Mouse (Mus musculus): Measurements from ENCODE around the gene G3bp2.

Gene G3bp2

GRCm38 (mm10) chr5:92098351-92099109, 15.0 kb upstream of the G3bp2 start:
- no peak for DNase-seq (ENCODE audit: low read depth, low spot score)

GRCm38 (mm10) chr5:92097779-92098178, 14.3 kb upstream of the G3bp2 start:
- DNase-seq (ENCODE audit: low read depth, low spot score): no peak

GRCm38 (mm10) chr5:92096786-92097185, 13.3 kb upstream of the G3bp2 start:
- no peak for DNase-seq (ENCODE audit: low read depth, low spot score)

DNA sequence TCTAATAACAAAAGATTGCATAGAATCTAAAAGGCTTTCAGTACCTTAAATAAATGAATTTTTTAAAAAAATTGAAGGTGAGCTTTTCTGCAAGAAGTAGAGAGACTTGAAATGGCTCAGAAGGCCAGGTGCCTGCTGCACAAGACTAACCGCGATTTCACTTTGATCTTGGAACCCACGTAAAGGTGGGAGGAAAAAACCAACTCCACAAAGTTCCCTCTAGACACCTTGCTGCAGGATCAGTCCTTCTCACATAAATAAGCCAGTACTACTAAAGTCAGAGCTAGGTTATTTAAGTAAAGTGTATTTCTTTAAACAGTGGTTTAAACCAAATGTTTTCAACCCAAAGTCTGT, 10.5 kb upstream of the G3bp2 start:
- no peak for DNase-seq (ENCODE audit: low read depth, low spot score)

DNA sequence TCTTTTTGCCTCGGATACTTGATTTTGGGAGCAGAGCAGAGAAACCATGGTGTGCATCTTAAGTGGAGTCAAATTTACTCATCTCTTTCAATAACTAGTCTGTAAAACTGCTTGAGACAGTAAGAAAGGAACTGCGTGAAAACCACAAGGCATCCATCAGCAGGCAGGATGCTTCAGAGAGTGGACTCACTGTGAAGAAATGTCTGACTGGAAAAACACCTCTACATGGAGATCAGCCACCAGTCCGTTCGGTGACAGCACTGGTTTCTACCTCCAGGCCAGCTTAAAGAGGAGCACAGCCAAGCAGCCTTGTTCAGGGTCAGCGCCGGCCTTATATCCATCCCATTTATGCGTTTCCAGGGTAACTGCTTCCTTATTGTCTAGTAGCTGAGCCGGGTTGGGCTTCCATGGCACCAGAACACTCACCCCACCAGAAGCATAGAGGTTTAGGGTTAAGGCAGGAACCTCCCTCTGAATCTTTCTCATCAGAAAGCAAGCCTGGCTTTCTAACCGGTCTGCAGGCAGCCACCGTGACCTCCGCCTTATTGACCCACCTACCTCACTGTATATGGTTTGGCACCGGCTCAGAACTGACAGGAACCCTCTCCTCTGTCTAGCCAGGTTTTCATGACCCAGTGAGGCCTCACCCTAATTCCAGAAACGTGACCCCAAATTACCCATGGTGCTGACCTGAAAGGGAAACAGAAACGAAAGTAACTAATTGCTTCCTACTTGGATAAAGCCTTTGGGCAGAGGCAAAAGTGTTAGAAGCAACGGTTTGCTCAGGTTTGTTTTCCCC, 9.9 kb upstream of the G3bp2 start:
- no peak for DNase-seq (ENCODE audit: low read depth, low spot score)

- no peak for DNase-seq (ENCODE audit: low read depth, low spot score)
Measured at GRCm38 (mm10) chr5:92087469-92087868, 4.0 kb upstream of the G3bp2 start.

DNA sequence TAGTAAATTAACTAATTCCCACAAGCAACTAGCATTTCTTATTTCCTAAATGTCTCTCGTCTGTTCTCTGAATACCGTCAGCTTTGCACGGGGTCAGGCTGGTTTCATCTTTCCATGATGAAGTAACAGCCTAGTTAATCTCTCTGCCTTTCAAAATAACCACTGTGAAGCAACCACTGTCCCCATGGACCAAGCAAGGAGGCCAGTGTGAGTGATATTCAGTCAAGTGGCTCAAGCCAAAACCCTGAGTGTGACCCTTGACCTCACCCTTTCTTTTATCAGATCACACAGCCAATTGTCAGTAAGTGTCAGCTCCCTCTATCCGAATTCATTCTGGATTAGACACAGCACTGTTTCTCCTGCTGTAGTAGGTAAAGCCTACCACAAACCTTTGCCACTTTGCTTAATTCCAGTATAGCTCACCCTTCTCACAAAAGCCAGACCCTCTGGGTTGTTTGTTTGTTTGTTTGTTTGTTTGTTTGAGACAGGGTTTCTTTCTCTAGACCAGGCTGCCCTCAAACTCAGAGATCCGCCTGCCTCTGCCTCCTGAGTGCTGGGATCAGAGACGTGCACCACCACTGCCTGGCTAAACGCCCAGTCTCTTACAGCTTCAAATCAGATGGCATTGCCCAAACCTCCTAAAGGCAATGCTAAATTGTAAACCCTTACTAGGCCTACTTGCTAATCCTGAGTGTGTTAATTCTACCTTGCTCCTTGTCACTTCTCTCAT, 2.5 kb upstream of the G3bp2 start:
- DNase-seq (ENCODE audit: low read depth, low spot score): no peak

DNA sequence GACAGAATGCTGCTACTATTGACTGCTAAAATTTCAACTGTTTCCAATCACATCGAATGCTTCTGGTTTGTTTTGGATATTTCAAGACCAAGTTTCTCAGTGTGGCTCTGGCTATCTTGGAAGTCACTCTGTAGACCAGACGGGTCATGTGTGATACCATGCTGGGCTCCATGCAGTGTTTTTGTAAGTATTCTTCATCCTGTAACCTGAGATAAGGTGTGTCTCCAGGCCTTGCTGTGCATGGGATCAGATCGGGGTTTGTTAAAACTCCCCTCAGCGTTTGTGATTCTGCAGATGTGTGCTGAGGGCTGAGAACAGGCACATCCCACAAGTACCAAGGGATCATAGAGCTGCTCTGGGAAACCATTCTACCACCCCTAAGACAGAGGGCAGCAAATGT, 1.7 kb upstream of the G3bp2 start:
- peak; percentile 71 for DNase-seq (ENCODE audit: low read depth, low spot score)

DNA sequence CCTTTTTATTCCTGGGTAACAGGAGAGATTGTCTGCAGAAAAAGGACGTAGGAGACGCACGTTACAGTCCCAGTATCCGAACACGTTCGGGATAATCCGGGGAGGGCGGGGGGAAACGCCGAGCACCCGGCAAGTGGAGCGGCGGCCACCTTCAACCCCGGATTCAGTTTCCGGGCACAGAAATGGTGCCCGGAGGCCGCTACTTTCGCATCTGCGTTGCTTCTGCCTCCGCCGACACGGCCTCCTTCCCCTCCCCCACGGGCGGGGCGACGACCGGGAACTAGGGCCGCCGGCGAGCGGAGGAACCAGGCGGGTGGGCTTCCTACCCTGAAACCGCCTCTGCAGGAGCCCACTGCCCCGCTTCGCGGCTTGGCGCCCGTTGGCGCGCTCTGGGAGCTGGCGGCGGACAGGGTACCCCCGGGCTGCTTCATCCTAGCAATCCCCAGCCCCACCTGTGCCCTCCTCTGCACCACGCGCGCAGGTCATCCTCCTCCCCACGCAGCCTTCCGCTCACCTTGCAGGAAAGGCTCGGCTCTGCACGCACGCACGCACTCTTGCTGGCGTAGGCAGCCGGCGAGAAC, 608 bp downstream of the G3bp2 start:
- DNase-seq (ENCODE audit: low read depth, low spot score): peak; percentile 50

GRCm38 (mm10) chr5:92081326-92081725, 2.2 kb downstream of the G3bp2 start:
- DNase-seq (ENCODE audit: low read depth, low spot score): no peak

GRCm38 (mm10) chr5:92080400-92080799, 3.1 kb downstream of the G3bp2 start:
- DNase-seq (ENCODE audit: low read depth, low spot score): no peak

GRCm38 (mm10) chr5:92079304-92079703, 4.2 kb downstream of the G3bp2 start:
- no peak for DNase-seq (ENCODE audit: low read depth, low spot score)

DNA sequence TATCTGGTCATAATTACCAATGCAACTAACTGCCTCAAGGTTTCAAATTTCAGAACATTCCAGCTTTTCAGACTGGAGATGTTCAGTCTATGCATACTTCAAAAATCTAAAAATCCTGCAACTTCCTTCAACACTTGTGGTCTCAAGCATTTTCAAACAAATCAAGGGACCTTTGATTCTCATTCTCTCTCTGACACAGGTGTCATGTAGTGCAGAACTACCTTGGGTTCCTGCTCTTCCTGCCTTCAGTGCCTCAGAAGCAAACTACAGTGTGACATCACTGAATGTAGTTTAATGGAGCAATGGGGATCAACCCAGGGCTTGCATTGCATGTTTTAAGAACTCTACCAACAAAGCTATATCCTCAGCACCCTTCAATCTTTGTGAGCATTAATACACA, 4.8 kb downstream of the G3bp2 start:
- DNase-seq (ENCODE audit: low read depth, low spot score): no peak

GRCm38 (mm10) chr5:92076273-92076672, 7.2 kb downstream of the G3bp2 start:
- no peak for DNase-seq (ENCODE audit: low read depth, low spot score)

GRCm38 (mm10) chr5:92074061-92074460, 9.5 kb downstream of the G3bp2 start:
- peak; percentile 85 for DNase-seq (ENCODE audit: low read depth, low spot score)

DNA sequence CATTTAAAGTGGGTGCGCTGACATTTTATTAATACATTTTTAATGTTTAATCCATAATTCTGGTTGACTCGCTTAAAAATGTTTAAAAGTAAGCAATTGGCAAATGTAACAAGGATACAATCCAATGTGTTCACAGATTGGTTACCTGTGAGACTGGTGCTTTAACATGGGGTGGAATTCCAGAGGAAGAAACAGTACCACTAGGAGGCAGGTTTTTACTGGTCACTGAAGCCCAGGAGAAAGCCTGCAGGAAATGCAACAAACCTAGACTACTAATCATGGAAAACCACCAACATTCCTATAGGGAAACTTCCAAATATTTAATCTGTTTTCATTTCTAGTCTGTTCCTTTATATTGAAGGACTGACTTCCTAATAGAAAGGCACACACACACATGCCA, 20.3 kb downstream of the G3bp2 start:
- peak; percentile 48 for DNase-seq (ENCODE audit: low read depth, low spot score)

DNA sequence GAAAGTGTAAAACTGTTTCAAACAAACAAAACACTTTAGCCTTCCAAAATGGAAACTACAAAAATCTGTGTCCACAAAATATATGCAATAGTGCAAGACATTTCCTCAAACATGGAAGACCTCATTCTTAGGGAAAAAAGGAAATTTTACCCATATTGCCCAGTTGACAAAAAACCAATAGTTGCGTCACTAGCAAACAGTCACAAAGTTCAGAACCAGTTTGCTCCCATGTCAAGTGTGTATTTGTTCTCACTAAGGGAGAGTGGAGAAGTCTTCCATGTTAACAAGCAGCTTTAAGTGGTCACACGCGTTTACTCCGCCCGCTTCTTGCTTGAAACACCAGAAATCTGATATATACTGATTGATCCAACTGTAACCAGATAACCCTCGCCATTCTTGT, 30.7 kb downstream of the G3bp2 start:
- no peak for DNase-seq (ENCODE audit: low read depth, low spot score)

GRCm38 (mm10) chr5:92050419-92050818, 33.1 kb downstream of the G3bp2 start:
- DNase-seq (ENCODE audit: low read depth, low spot score): no peak

DNA sequence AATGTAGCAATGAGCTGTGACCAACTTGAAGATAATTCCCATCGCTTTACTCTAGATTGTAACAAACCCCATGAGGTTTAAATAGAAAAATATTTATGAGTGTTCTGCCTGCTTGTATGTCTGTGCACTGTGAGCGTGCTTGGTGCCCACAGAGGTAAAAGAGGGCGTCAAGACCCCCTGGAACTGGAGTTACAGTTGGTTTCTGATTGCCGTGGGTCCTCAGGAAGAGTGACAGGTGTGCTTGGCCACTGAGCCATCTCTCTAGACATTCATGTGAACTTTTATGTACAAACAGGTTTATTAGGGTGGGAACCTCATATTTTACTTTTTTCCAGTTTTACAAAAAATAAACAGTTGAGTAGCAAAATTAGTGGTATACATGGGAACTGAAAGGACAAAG, 39.7 kb downstream of the G3bp2 start, which contains the start of gene Cdkl2:
TSS of gene Cdkl2 (minus strand) at position 101 of the 400 bp plus-strand sequence.
- DNase-seq (ENCODE audit: low read depth, low spot score): no peak

DNA sequence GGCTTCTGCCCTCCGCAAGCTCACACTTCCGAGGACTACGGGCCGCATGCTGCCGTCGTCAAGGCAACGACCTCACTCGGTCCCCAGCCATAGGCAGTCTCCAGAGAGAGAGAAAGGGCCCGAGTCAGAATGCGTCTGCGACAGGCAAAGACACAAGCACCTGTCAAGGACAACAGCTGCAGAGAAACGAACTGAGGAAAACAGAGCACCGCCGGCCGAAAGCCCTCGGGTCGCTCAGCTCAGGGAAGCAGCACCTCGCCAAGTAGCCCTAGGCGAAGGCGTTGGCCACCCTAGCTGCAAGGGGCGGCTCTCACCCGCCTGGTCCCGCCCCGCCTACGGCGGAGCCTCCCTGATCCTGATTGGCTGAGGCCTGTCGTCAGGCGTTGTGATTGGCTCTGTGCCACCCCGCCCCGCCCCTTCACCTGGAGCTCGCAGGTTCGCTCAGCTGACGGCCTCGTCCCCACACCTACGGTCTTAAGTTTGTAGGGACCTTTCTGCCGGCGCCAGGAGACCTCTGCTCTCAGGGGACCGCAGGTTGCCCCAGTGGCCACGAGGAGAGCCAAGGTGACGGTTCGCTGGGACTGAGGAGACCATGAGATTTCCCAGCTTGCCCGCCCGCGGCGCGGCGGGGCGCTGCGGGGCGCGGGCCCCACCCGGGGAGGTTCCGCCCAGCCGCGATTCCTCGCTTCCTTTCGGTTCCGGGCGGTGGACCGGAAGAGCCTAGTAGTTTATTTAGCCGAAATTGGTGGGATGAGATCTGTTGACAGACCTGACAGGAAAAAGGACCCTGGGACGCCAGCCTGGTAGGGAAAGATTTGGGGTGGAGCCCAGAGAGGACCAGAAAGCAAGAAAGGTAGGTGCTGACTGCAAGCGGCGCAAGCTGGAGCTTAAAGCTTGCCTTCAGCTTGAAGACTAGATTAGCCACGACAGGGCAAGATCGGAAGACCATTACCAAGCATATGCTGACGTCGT, 40.9 kb downstream of the G3bp2 start:
- peak; percentile 98 for DNase-seq (ENCODE audit: low read depth, low spot score)

DNA sequence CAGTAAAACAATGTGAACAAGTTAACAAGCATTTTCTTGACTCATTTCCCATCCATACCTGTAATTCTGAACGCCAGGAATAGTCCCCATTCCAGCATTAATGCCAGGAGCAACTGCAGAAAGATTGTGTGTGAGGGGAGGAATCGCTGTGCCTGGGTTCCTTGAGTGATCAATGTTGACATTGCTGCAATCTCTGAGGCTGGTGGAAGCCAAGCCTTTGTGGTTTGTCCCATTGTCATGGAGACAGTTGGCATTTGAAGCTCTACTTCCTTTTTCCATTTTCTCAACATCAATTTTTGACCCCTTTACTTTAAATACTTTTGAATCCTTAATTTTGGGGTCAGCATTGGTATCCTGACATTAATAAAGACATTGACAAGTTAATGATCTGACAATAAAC, 63.6 kb downstream of the G3bp2 start:
- DNase-seq (ENCODE audit: low read depth, low spot score): no peak
